Mouse (Mus musculus) heart, embryonic 12.5 days (tissue): ENCODE results near the gene Phb. TPM values are rescaled to one million over a fixed set of nuclear protein-coding genes. Genes with fewer than 3 reads are reported as not detected.

ENCODE experiments used
- ATAC-seq: fragments of 200-750 bp; cut with Nextera tagmentation; 2 replicates; pipeline ENCODE4 v1.8.0; 2017; ENCODE audit warnings: moderate TSS enrichment, moderate library complexity; ENCODE audit not compliant: insufficient number of reproducible peaks, low FRiP score
- H3K27ac ChIP-seq: fragments of 300-500 bp; sonication (generic); 2 replicates; pipeline ENCODE4 v1.5.1; 2016; ENCODE audit warnings: mild to moderate bottlenecking, moderate library complexity; ENCODE audit not compliant: poor library complexity, severe bottlenecking
- H3K27me3 ChIP-seq: fragments of 300-500 bp; sonication (generic); replicated peaks from 2 replicates; pipeline ENCODE4 v1.6.1; 2016; ENCODE audit warnings: mild to moderate bottlenecking, moderate library complexity
- H3K36me3 ChIP-seq: fragments of 300-500 bp; sonication (generic); 2 replicates; pipeline ENCODE4 v1.6.1; 2016; ENCODE audit warnings: mild to moderate bottlenecking, moderate library complexity
- H3K4me1 ChIP-seq: fragments of 300-500 bp; sonication (generic); replicated peaks from 2 replicates; pipeline ENCODE4 v1.6.1; 2016; ENCODE audit warnings: mild to moderate bottlenecking
- H3K4me2 ChIP-seq: fragments of 300-500 bp; sonication (generic); 2 replicates; pipeline ENCODE4 v1.6.1; 2016; ENCODE audit warnings: mild to moderate bottlenecking, moderate library complexity
- H3K4me3 ChIP-seq: fragments of 300-500 bp; sonication (generic); 2 replicates; pipeline ENCODE4 v1.5.1; 2016; ENCODE audit warnings: mild to moderate bottlenecking
- H3K9ac ChIP-seq: fragments of 300-500 bp; sonication (generic); 2 replicates; pipeline ENCODE4 v1.6.1; 2016; ENCODE audit warnings: mild to moderate bottlenecking, moderate library complexity
- H3K9me3 ChIP-seq: fragments of 300-500 bp; sonication (generic); replicated peaks from 2 replicates; pipeline ENCODE4 v1.6.1; 2016; ENCODE audit warnings: mild to moderate bottlenecking, moderate library complexity
- WGBS: fragments of 180-500 bp; shearing (Covaris S2); methylation state at CpG from one replicate; pipeline ENCODE4 v1.1.7; 2016; 5-methylcytosine and 5-hydroxymethylcytosine counted together
- polyA plus RNA-seq: library from polyadenylated mRNA; unstranded; fragments of >200 nt; fragmentation: Nextera tagmentation; extraction: Ambion mirVana; gene quantifications from 2 replicates; pipeline ENCODE4 v1.2.1, GENCODE M21; 2016

Phb gene
- polyA plus RNA-seq: 260 and 286 TPM in 2 replicates

DNA sequence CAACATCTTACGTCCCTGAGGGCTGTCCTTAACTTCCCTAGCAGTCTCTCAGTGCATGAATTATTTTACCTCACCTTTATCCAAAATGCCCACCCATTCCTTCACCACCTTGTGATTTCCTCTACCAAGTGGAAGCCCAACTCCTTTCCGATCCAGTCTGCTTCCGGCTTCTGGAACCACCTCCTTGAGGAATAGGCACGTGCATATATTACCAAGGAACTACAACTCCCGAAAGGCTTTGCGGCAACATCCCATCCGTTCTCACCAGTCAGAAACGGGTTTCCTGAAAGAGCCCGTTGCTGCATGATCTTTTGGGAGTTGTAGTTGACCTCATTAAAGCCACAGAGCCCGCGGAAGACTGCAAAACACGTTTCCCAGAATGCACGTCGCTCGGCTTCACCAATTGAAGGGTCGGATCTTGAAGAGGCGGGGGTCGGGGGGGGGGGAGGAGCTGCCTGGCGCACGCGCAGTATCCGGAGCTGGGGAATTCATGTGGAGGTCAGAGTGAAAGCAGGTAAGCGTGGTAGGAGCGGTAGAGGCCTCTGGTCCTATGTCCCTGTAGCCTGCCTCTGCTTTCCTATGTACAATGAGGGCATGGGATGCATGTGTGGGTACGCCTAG, at the start of gene Phb:
TSS of gene Phb (plus strand) at position 429 of the 621 bp plus-strand sequence.
- Histone ChIP-seq H3K4me3 (peak within 1 kb of the TSS; percentile 79), H3K27ac (peak within 1 kb of the TSS; percentile 80), H3K4me2 (peak within 1 kb of the TSS; percentile 85), H3K9ac (peak within 1 kb of the TSS; percentile 81), H3K4me1 (peaks cover 14% of the 10 kb centered on the region), H3K36me3 (peaks cover 36% of the 10 kb centered on the region), H3K9me3 (no peaks in the 10 kb centered on the region), H3K27me3 (no peaks in the 10 kb centered on the region)
- WGBS: 1% methylated on average over 25 of the region's 25 CpGs
- peak; percentile 93 for ATAC-seq

DNA sequence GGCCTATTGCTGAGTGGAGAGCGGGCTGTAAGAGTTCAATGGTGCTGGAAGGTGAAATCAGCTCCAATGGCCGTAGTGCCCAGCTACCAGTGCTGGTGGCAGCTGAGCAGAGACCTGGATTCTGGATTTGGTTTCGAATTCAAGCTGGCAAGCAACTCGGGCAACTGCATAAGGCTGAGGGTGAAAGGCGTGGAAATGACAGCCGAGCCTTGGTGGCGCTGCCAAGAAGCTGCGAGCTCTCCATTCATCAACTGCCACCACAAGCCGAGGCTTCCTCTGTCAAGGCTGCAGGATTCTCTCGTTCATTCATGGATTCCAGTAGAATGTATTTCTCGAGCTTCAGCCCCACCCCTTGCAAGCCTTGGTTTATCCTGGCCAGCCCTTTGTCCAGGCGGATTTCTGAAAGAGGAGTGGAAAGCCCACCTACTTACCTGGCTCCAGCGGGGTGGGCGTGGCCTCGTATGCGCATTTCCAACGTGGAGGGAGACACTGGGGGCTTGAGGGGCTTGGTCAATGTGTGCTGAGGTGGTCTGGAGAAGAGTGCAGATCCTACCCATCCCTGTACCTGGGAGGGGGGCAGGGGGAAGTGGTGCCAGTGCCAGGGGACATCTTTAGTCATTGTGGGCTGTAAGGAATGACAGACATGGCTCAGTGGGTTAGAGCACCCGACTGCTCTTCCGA, 48.8 kb upstream of the Phb start:
- H3K4me1 ChIP-seq: peaks cover 5% of the 10 kb centered on the region
- no peak overlapping the region for H3K27ac ChIP-seq
- H3K4me3 ChIP-seq: no peak overlapping the region
- H3K9me3 ChIP-seq: no peaks in the 10 kb centered on the region
- H3K36me3 ChIP-seq: no peaks in the 10 kb centered on the region
- peaks cover 42% of the 10 kb centered on the region for H3K27me3 ChIP-seq
- 57% methylated on average over 19 of the region's 19 CpGs for WGBS
- H3K9ac ChIP-seq: no peak overlapping the region
- no peak for ATAC-seq
- H3K4me2 ChIP-seq: no peak overlapping the region

DNA sequence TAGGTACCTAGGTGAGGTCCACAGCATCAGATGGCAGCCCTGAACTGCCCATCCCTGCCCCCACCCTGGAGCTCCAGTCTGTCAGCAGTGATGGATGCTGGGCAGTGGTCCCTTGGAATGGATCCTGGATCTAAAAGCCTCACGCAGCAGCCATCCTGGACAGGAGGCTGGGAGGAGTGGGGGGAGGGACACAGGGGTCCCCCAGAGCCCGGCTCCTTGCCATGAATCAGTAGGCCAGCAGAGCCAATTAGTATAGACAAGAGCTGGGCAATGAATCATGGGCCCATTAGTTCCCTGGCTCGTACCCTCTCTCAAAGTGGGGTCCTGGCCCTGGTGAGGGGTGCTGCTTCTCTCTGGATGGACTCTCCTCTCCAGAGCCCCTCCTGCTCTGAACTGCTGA, 47.7 kb upstream of the Phb start:
- Histone ChIP-seq H3K9ac (no peak overlapping the region), H3K4me3 (no peak overlapping the region), H3K4me2 (no peak overlapping the region), H3K9me3 (no peaks in the 10 kb centered on the region), H3K4me1 (peaks cover 5% of the 10 kb centered on the region), H3K27me3 (peaks cover 43% of the 10 kb centered on the region), H3K36me3 (no peaks in the 10 kb centered on the region), H3K27ac (no peak overlapping the region)
- 71% methylated on average over 3 of the region's 3 CpGs for WGBS
- no peak for ATAC-seq

DNA sequence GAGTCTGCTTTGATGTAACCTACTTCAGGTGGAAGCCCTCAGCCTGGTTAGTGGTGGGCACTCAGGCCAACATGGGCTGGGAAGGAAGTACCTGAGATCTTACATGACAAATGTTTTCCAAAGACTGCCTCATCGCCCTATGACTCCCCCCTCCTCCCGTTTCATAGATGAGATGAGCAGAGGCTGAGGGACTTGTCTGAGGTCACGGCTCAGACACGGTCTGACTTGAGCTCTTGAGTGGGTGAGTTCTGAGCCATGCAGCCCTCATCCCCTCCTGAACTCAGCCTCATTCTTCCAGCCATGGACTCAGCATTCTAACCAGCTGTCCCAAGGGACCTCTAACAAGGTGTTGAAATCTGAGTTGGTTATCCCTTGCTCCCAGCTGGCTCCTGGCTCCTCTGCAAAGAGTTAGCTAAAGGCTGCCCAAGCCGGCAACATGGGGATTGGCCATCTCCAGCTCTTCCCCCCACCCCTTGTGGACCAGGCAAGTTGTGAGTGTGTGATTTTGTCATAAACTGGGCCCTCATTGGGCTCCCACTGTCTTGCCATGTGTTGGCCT, 46.8 kb upstream of the Phb start:
- peaks cover 5% of the 10 kb centered on the region for H3K4me1 ChIP-seq
- 70% methylated on average over 5 of the region's 5 CpGs for WGBS

DNA sequence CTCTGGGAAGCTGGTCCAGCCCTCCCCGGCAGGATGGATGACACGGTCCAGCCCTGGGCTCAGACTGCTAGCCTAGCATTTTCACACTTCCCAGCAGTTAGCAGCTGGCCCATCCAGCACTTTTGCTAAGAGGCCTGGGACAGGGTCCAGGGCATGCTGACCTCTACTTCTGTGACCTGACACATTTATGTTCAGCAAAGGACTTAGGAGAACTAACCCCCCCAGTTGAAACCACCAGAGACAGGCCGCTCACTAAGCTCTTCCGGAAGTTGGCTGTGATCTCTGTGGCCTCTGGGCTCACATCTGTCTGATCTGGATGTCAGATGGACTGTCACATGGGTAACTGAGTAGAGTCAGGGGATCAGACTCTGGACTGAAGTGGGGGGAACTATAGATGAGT, 45.7 kb upstream of the Phb start:
- Histone ChIP-seq H3K4me2 (no peak overlapping the region), H3K4me1 (peaks cover 5% of the 10 kb centered on the region), H3K27ac (no peak overlapping the region), H3K9me3 (no peaks in the 10 kb centered on the region), H3K4me3 (no peak overlapping the region), H3K27me3 (peaks cover 43% of the 10 kb centered on the region), H3K36me3 (no peaks in the 10 kb centered on the region), H3K9ac (no peak overlapping the region)
- no peak for ATAC-seq
- WGBS: 35% methylated on average over 4 of the region's 4 CpGs

More for the DNA sequence above, 46.8 kb upstream of the Phb start:
- ATAC-seq: no peak
- H3K9ac ChIP-seq: no peak overlapping the region
- H3K4me2 ChIP-seq: no peak overlapping the region
- peaks cover 43% of the 10 kb centered on the region for H3K27me3 ChIP-seq
- no peaks in the 10 kb centered on the region for H3K36me3 ChIP-seq
- no peaks in the 10 kb centered on the region for H3K9me3 ChIP-seq
- H3K27ac ChIP-seq: no peak overlapping the region
- no peak overlapping the region for H3K4me3 ChIP-seq

DNA sequence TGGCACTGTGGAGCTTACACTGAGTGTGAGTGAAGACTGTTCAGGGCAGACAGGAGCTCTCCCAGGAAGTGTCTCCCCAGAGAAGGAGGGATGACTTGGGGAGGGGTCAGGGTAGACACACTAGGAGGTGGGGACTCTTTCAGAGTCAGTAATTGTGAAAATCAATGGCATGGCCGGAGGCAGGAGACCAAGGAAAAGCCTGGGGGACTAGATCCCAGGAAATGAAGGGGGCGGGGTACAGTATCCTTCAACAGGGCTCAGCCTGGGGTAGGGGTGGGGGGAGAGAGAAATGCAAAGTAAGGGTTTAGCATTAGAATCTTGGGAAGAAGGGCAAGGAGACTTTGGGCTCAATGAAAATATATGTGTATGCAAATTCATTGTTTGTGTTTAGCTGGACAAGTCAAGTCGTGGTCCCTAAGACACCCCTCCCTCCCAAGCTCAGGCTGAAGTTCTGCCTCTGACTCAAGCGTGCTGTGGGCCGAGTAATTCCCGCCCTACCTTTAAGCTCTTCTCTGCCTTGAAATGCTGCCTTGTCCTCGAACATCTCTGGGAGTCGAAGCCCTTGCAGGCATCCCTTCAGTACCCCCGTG, 45.1 kb upstream of the Phb start:
- H3K27ac ChIP-seq: no peak overlapping the region
- no peak overlapping the region for H3K9ac ChIP-seq
- peaks cover 5% of the 10 kb centered on the region for H3K4me1 ChIP-seq
- peaks cover 47% of the 10 kb centered on the region for H3K27me3 ChIP-seq
- WGBS: 35% methylated on average over 9 of the region's 9 CpGs
- no peak overlapping the region for H3K4me3 ChIP-seq
- ATAC-seq: no peak
- no peak overlapping the region for H3K4me2 ChIP-seq
- no peaks in the 10 kb centered on the region for H3K9me3 ChIP-seq
- no peaks in the 10 kb centered on the region for H3K36me3 ChIP-seq

DNA sequence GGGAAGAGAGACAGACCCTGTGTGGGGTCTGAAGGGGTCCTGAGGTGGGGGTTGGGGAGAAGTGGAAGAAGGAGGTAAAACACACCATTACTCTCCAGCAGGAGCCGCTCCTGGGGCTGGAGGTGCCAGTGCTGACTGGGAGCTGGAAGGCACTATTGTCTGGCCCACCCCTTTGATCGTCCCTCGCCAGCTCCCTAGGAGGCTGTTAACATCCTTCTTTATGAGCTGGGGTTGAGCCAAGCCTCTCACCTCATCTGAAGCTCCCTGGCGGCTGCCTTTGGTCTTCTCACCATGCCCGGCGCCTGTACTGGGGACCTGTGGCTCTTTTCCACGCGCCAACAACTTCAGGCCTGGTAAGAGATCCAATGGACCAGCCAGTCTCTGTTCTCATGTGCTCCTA, 44.3 kb upstream of the Phb start:
- WGBS: 35% methylated on average over 8 of the region's 8 CpGs
- peaks cover 52% of the 10 kb centered on the region for H3K27me3 ChIP-seq

DNA sequence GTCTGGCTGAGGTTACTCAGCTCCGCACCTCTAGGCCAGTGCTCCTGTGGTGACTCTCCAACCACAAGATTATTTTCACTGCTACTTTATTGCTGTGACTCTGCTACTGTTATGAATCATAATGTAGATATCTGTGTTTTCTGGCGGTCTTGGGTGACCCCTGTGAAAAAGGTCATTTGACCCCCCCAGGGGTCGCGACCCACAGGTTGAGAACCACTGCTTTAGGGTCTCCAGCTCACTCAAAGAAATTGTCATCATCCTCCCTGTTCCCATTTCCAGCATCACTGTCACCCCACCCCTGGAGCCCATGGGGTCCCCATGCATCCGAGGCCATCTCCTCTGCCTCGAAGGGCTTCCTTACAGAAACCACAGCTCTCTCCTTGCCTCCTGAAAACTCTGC, 36.2 kb upstream of the Phb start:
- Histone ChIP-seq H3K4me2 (no peak overlapping the region), H3K27me3 (peaks cover 34% of the 10 kb centered on the region), H3K4me3 (no peak overlapping the region), H3K4me1 (peaks cover 11% of the 10 kb centered on the region), H3K9ac (no peak overlapping the region), H3K27ac (no peak overlapping the region), H3K36me3 (no peaks in the 10 kb centered on the region), H3K9me3 (no peaks in the 10 kb centered on the region)
- no peak for ATAC-seq
- 85% methylated on average over 6 of the region's 6 CpGs for WGBS

More for the DNA sequence above, 44.3 kb upstream of the Phb start:
- H3K9ac ChIP-seq: no peak overlapping the region
- ATAC-seq: no peak
- peaks cover 5% of the 10 kb centered on the region for H3K4me1 ChIP-seq
- no peaks in the 10 kb centered on the region for H3K36me3 ChIP-seq
- H3K4me2 ChIP-seq: no peak overlapping the region
- no peak overlapping the region for H3K4me3 ChIP-seq
- no peaks in the 10 kb centered on the region for H3K9me3 ChIP-seq
- no peak overlapping the region for H3K27ac ChIP-seq

DNA sequence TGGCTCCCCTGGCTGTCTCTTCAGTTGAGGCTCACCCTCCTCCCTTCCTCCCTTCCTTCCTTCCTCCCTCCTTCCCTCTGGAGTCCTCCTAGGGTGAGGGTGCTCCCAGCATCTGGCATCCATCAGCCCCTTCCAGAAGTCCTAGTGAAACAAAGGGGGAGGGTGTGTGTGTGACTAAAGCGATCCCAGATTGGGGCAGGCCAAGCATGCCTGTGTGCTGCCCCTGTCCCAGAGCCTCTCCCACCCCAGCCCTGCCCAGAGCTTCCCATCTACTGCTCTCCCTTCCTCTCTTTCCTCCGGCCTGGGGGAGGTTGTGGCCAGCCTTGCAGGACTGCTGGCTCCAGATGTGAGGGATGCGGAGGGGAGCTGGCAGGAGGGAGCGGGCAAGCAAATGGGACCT, 35.5 kb upstream of the Phb start:
- Histone ChIP-seq H3K4me3 (no peak overlapping the region), H3K4me2 (no peak overlapping the region), H3K27me3 (peaks cover 34% of the 10 kb centered on the region), H3K36me3 (no peaks in the 10 kb centered on the region), H3K27ac (no peak overlapping the region), H3K9me3 (no peaks in the 10 kb centered on the region), H3K4me1 (peaks cover 11% of the 10 kb centered on the region), H3K9ac (no peak overlapping the region)
- peak; percentile 51; the same call in 1 of the 2 replicates for ATAC-seq
- 41% methylated on average over 4 of the region's 4 CpGs for WGBS

DNA sequence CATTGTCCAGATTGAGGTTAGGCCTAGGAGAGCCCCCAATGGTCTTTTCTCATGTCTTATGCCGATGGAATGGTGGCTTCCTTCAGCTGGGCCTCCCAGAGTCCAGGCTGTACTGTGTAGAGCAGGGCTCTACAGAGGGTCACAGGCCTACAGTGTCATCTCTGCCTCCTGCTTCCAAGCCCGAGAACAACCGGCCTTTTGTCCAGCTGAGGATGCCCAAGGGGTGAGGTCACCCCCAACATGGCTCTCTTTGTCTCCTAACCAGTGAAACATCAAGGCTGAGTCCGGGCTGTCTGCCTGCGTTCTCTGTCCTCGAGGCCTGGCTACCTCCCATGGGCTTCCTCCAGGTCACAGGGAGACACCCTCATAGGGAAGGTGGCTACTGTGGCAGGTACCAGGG, 34.3 kb upstream of the Phb start:
- Histone ChIP-seq H3K27ac (no peak overlapping the region), H3K4me3 (no peak overlapping the region), H3K4me1 (peaks cover 14% of the 10 kb centered on the region), H3K9me3 (no peaks in the 10 kb centered on the region), H3K36me3 (no peaks in the 10 kb centered on the region), H3K27me3 (peaks cover 24% of the 10 kb centered on the region), H3K9ac (no peak overlapping the region), H3K4me2 (no peak overlapping the region)
- WGBS: 51% methylated on average over 6 of the region's 6 CpGs
- no peak for ATAC-seq

DNA sequence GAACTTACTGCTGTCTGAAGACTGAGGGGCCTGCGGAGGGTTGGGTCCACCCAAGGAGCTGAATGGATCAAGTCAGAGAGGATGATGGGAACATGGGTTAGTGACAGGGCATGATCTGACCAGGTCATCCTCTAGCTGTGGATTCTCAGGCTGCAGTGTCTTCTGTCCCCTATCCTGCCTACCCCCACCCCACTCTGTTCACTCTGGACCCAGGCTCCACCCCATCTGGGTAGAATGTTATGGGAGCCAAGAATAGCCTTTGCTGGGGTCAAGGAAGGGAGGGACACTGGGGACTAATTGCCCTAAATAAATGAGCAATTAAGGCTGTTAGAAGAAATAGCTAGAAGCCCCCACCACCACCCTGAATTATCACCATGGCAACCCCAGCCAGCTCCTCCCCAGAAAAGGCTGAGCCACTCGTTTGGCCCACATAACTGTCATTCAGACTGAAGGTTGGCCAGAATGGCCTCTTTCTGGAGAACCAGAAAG, 33.2 kb upstream of the Phb start:
- peaks cover 4% of the 10 kb centered on the region; the same call in 1 of the 2 replicates for H3K9me3 ChIP-seq
- no peak overlapping the region for H3K9ac ChIP-seq
- peaks cover 14% of the 10 kb centered on the region for H3K27me3 ChIP-seq
- 80% methylated on average over 2 of the region's 2 CpGs for WGBS
- H3K4me2 ChIP-seq: no peak overlapping the region
- H3K36me3 ChIP-seq: no peaks in the 10 kb centered on the region
- H3K4me1 ChIP-seq: peaks cover 14% of the 10 kb centered on the region
- no peak overlapping the region for H3K4me3 ChIP-seq
- ATAC-seq: no peak
- no peak overlapping the region for H3K27ac ChIP-seq
